25 mouse cellular contexts compared by ENCODE assay signal in genomic region chr7:73894506-73894905, GRCm38 (mm10).
A peak's percentile ranks its signal among the peaks of the same experiment; 100 is the strongest.
DNase-seq lines count a peak whose midpoint lies in the region; ATAC-seq lines count a peak whose summit lies in the region.
"Had no signal": no experiment of that assay in that cellular context is flagged by ENCODE, and none has a peak within 500 bp of the region (broad histone marks: within the 10 kb centered on the region; RNA-seq: fewer than 3 reads in every experiment).

No protein-coding gene starts in this region.

- H3K36me3 ChIP-seq in forebrain, embryonic 11.5 days (ENCODE audit: control insufficient read depth, insufficient read depth, low read length), result no peaks in the 10 kb centered on the region
- H3K36me3 ChIP-seq in forebrain, embryonic 15.5 days, result no peaks in the 10 kb centered on the region
- no peaks in the 10 kb centered on the region for H3K36me3 ChIP-seq in midbrain, embryonic 10.5 days
- H3K36me3 ChIP-seq in midbrain, embryonic 13.5 days, result no peaks in the 10 kb centered on the region
- H3K36me3 ChIP-seq in neural tube, embryonic 15.5 days, result no peaks in the 10 kb centered on the region
- H3K36me3 ChIP-seq: embryonic facial prominence, embryonic 13.5 days; heart, embryonic 15.5 days; limb, embryonic 13.5 days; liver, embryonic 13.5 days; lung, embryonic 15.5 days; midbrain, embryonic 12.5 days had no signal

- 22% methylated on average over 6 of the region's 6 CpGs for WGBS in forebrain, embryonic 11.5 days
- WGBS in forebrain, embryonic 15.5 days, result 16% methylated on average over 6 of the region's 6 CpGs
- WGBS in midbrain, embryonic 10.5 days, result 28% methylated on average over 6 of the region's 6 CpGs
- 22% methylated on average over 6 of the region's 6 CpGs for WGBS in midbrain, embryonic 13.5 days
- WGBS in neural tube, embryonic 15.5 days, result 15% methylated on average over 6 of the region's 6 CpGs

- no peak overlapping the region for H3K4me3 ChIP-seq in forebrain, embryonic 11.5 days (ENCODE audit: low read depth, low read length)
- no peak overlapping the region for H3K4me3 ChIP-seq in forebrain, embryonic 15.5 days
- H3K4me3 ChIP-seq in midbrain, embryonic 10.5 days, result no peak overlapping the region
- no peak overlapping the region for H3K4me3 ChIP-seq in midbrain, embryonic 13.5 days (replicated peaks)
- H3K4me3 ChIP-seq in neural tube, embryonic 15.5 days (replicated peaks), result no peak overlapping the region
- H3K4me3 ChIP-seq: embryonic facial prominence, embryonic 13.5 days; heart, embryonic 15.5 days; limb, embryonic 13.5 days; liver, embryonic 13.5 days; lung, embryonic 15.5 days; midbrain, embryonic 12.5 days had no signal

- no peaks in the 10 kb centered on the region for H3K27me3 ChIP-seq in forebrain, embryonic 11.5 days (ENCODE audit: control insufficient read depth, insufficient read depth, low read length)
- H3K27me3 ChIP-seq in forebrain, embryonic 15.5 days, result no peaks in the 10 kb centered on the region
- peaks cover 34% of the 10 kb centered on the region; the same call in 1 of the 2 replicates for H3K27me3 ChIP-seq in midbrain, embryonic 10.5 days (ENCODE audit: low read depth, poor library complexity, severe bottlenecking)
- H3K27me3 ChIP-seq in midbrain, embryonic 13.5 days, result peaks cover 7% of the 10 kb centered on the region; the same call in 1 of the 2 replicates
- 0 out of 2 replicates have a peak, but pooled peaks cover 2% of the 10 kb centered on the region for H3K27me3 ChIP-seq in neural tube, embryonic 15.5 days (replicated peaks)
- H3K27me3 ChIP-seq: heart, embryonic 15.5 days; limb, embryonic 13.5 days; liver, embryonic 13.5 days; lung, embryonic 15.5 days; midbrain, embryonic 12.5 days had no signal

- H3K9me3 ChIP-seq in forebrain, embryonic 11.5 days (ENCODE audit: control insufficient read depth, low read length), result no peaks in the 10 kb centered on the region
- H3K9me3 ChIP-seq in forebrain, embryonic 15.5 days, result no peaks in the 10 kb centered on the region
- H3K9me3 ChIP-seq in midbrain, embryonic 10.5 days (replicated peaks), result no peaks in the 10 kb centered on the region
- no peaks in the 10 kb centered on the region for H3K9me3 ChIP-seq in midbrain, embryonic 13.5 days
- H3K9me3 ChIP-seq in neural tube, embryonic 15.5 days (replicated peaks), result no peaks in the 10 kb centered on the region
- H3K9me3 ChIP-seq: embryonic facial prominence, embryonic 13.5 days; heart, embryonic 15.5 days; limb, embryonic 13.5 days; liver, embryonic 13.5 days; lung, embryonic 15.5 days; midbrain, embryonic 12.5 days had no signal

- no peak for DNase-seq in forebrain, embryonic 11.5 days (ENCODE audit: low spot score)
- peak; percentile 31 for DNase-seq in midbrain, embryonic 10.5 days (ENCODE audit: low spot score)
- DNase-seq in embryo, embryonic 9.5 days (ENCODE audit: extremely low spot score), result peak; percentile 41
- DNase-seq in adipocyte (ENCODE audit: low spot score), result no peak
- no peak for DNase-seq in urinary bladder, adult 2 months (ENCODE audit: low spot score)
- DNase-seq: adrenal gland, postnatal 25 days; cerebellum, adult 18-20 months; cerebellum, postnatal 25 days; heart, adult 18-20 months; liver, embryonic 13.5 days; right cerebral cortex, postnatal 14 days; spleen, adult 18-20 months; thymus, postnatal 4 days had no signal

- ATAC-seq in forebrain, embryonic 11.5 days (replicated peaks; ENCODE audit: low FRiP score), result peak; percentile 44; the same call in 1 of the 2 replicates
- no peak for ATAC-seq in forebrain, embryonic 15.5 days (replicated peaks)
- ATAC-seq in midbrain, embryonic 13.5 days, result no peak
- ATAC-seq in neural tube, embryonic 15.5 days (ENCODE audit: low FRiP score), result 0 out of 2 replicates have a peak, but pooled peaks have one; percentile 29
- ATAC-seq: activated CD4-positive, CD25-positive, alpha-beta regulatory T cell, adult 4 months; CD4-positive, CD25-positive, alpha-beta regulatory T cell, adult 4 months; intestine, embryonic 16.5 days had no signal

- H3K9ac ChIP-seq in forebrain, embryonic 11.5 days (ENCODE audit: low read length), result no peak overlapping the region
- no peak overlapping the region for H3K9ac ChIP-seq in forebrain, embryonic 15.5 days (replicated peaks)
- no peak overlapping the region; the same call in 1 of the 2 replicates for H3K9ac ChIP-seq in midbrain, embryonic 13.5 days (replicated peaks)
- no peak overlapping the region for H3K9ac ChIP-seq in neural tube, embryonic 15.5 days (replicated peaks)
- H3K9ac ChIP-seq: embryonic facial prominence, embryonic 13.5 days; heart, embryonic 15.5 days; limb, embryonic 13.5 days; liver, embryonic 13.5 days; lung, embryonic 15.5 days; midbrain, embryonic 12.5 days had no signal

- H3K4me1 ChIP-seq in forebrain, embryonic 11.5 days (replicated peaks; ENCODE audit: control insufficient read depth, insufficient read depth, low read length), result peaks cover 2% of the 10 kb centered on the region; the same call in 1 of the 2 replicates
- H3K4me1 ChIP-seq in forebrain, embryonic 15.5 days, result 0 out of 2 replicates have a peak, but pooled peaks cover 6% of the 10 kb centered on the region
- H3K4me1 ChIP-seq in midbrain, embryonic 10.5 days, result peaks cover 31% of the 10 kb centered on the region
- peaks cover 18% of the 10 kb centered on the region for H3K4me1 ChIP-seq in midbrain, embryonic 13.5 days (replicated peaks)
- H3K4me1 ChIP-seq in neural tube, embryonic 15.5 days, result peaks cover 16% of the 10 kb centered on the region
- H3K4me1 ChIP-seq: heart, embryonic 15.5 days; limb, embryonic 13.5 days; liver, embryonic 13.5 days; lung, embryonic 15.5 days had no signal

- H3K27ac ChIP-seq in forebrain, embryonic 11.5 days (ENCODE audit: low read depth, low read length), result no peak overlapping the region
- H3K27ac ChIP-seq in forebrain, embryonic 15.5 days (replicated peaks), result no peak overlapping the region
- no peak overlapping the region for H3K27ac ChIP-seq in midbrain, embryonic 10.5 days (replicated peaks)
- H3K27ac ChIP-seq in midbrain, embryonic 13.5 days, result no peak overlapping the region
- H3K27ac ChIP-seq in neural tube, embryonic 15.5 days (replicated peaks), result no peak overlapping the region
- H3K27ac ChIP-seq: embryonic facial prominence, embryonic 13.5 days; heart, embryonic 15.5 days; limb, embryonic 13.5 days; liver, embryonic 13.5 days; lung, embryonic 15.5 days; macrophage; midbrain, embryonic 12.5 days had no signal

- H3K4me2 ChIP-seq in forebrain, embryonic 11.5 days (ENCODE audit: low read depth, low read length, severe bottlenecking), result no peak overlapping the region
- no peak overlapping the region for H3K4me2 ChIP-seq in forebrain, embryonic 15.5 days (replicated peaks)
- no peak overlapping the region for H3K4me2 ChIP-seq in midbrain, embryonic 13.5 days (replicated peaks)
- H3K4me2 ChIP-seq in neural tube, embryonic 15.5 days, result no peak overlapping the region
- H3K4me2 ChIP-seq: embryonic facial prominence, embryonic 13.5 days; heart, embryonic 15.5 days; limb, embryonic 13.5 days; liver, embryonic 13.5 days; lung, embryonic 15.5 days; midbrain, embryonic 12.5 days had no signal

Comparison
In these comparisons a context has a peak if more than half of its experiments do, and no peak if none do; other contexts are left out.
1. ATAC-seq: peak in forebrain, embryonic 11.5 days (single experiment) and neural tube, embryonic 15.5 days (single experiment); none in forebrain, embryonic 15.5 days (single experiment) and midbrain, embryonic 13.5 days (single experiment).
2. DNase-seq: peak in midbrain, embryonic 10.5 days (single experiment) and embryo, embryonic 9.5 days (single experiment); none in forebrain, embryonic 11.5 days (single experiment), adipocyte (single experiment) and urinary bladder, adult 2 months (single experiment).